Mouse (Mus musculus) liver, adult 2 months (tissue): ENCODE data around the gene Ttyh3. TPM values are rescaled to one million over a fixed set of nuclear protein-coding genes. Genes with fewer than 3 reads are reported as not detected.

Experiments
- DNase-seq: peaks from one replicate; pipeline ENCODE4 v3.0.0-alpha.2; 2011; ENCODE audit warnings: low read depth, low spot score; ENCODE audit errors: extremely low read depth
- H3K27ac ChIP-seq: fragments of 200-500 bp; replicated peaks from 2 replicates; pipeline ENCODE4 v1.5.1; 2012; ENCODE audit warnings: low read depth, mild to moderate bottlenecking, control low read depth, inconsistent platforms, low read length; ENCODE audit not compliant: insufficient read depth
- H3K27me3 ChIP-seq: fragments of 200-500 bp; 2 replicates; pipeline ENCODE4 v1.6.1; 2012; ENCODE audit warnings: mild to moderate bottlenecking, moderate library complexity, low read length, inconsistent platforms; ENCODE audit not compliant: control insufficient read depth, insufficient read depth
- H3K36me3 ChIP-seq: fragments of 200-500 bp; 2 replicates; pipeline ENCODE4 v1.6.1; 2012; ENCODE audit warnings: low read length, inconsistent platforms; ENCODE audit not compliant: control insufficient read depth, insufficient read depth
- H3K4me1 ChIP-seq: fragments of 200-500 bp; 2 replicates; pipeline ENCODE4 v1.6.1; 2011; ENCODE audit warnings: low read length; ENCODE audit not compliant: control insufficient read depth, insufficient read depth
- H3K4me3 ChIP-seq: fragments of 200-500 bp; 2 replicates; pipeline ENCODE4 v1.5.1; 2011; ENCODE audit warnings: low read depth, mild to moderate bottlenecking, control low read depth, low read length, moderate library complexity; ENCODE audit not compliant: insufficient read depth
- H3K79me2 ChIP-seq: fragments of 200-500 bp; 2 replicates; pipeline ENCODE4 v1.6.1; 2012; ENCODE audit warnings: inconsistent platforms, mild to moderate bottlenecking, low read length, moderate library complexity; ENCODE audit not compliant: control insufficient read depth, insufficient read depth
- H3K9ac ChIP-seq: fragments of 200-500 bp; 2 replicates; pipeline ENCODE4 v1.6.1; 2012; ENCODE audit warnings: low read depth, mild to moderate bottlenecking, control low read depth, inconsistent platforms, low read length
- CTCF ChIP-seq: fragments of 200-500 bp; IDR thresholded peaks from 2 replicates; pipeline ENCODE4 v1.5.1; 2011; ENCODE audit warnings: low read depth, low read length, control low read depth
- POLR2A ChIP-seq: fragments of 200-500 bp; IDR thresholded peaks from 2 replicates; pipeline ENCODE4 v1.6.1; 2011; ENCODE audit warnings: low read length, control low read depth; ENCODE audit not compliant: insufficient read depth; ENCODE audit errors: extremely low read depth
- WGBS: fragments of 180-500 bp; shearing (Covaris S2); methylation state at CpG from one replicate; pipeline ENCODE4 v1.1.7; 2018; 5-methylcytosine and 5-hydroxymethylcytosine counted together
- polyA plus RNA-seq: library from polyadenylated mRNA; depleted of rRNA; stranded (reverse); fragments of >200 nt; gene quantifications from 2 replicates; pipeline ENCODE4 v1.2.3, GENCODE M21; 2012
- total RNA-seq: library from RNA; depleted of rRNA; stranded (reverse); fragments of >200 nt; gene quantifications from 2 replicates; pipeline ENCODE4 v1.2.3, GENCODE M21; 2014

Ttyh3 gene
- total and polyA plus RNA-seq, 2 experiments = 1.9 to 8.6 TPM

- H3K27ac ChIP-seq = no peak overlapping the region
- H3K36me3 ChIP-seq = no peaks in the 10 kb centered on the region
- DNase-seq = no peak
- no peak overlapping the region for H3K4me3 ChIP-seq
- no peak overlapping the region for H3K9ac ChIP-seq
- 78% methylated on average over 7 of the region's 7 CpGs for WGBS
- H3K4me1 ChIP-seq = no peaks in the 10 kb centered on the region; the same call in 1 of the 2 replicates
- no peak for TF ChIP-seq CTCF
- no peak for TF ChIP-seq POLR2A
- no peaks in the 10 kb centered on the region for H3K27me3 ChIP-seq
- H3K79me2 ChIP-seq = no peaks in the 10 kb centered on the region
Observed at GRCm38 (mm10) chr5:140633432-140633831, 15.4 kb downstream of the Ttyh3 start.

- Histone ChIP-seq H3K79me2 (no peaks in the 10 kb centered on the region), H3K4me1 (no peaks in the 10 kb centered on the region), H3K9ac (no peak overlapping the region), H3K27ac (no peak overlapping the region), H3K36me3 (no peaks in the 10 kb centered on the region), H3K4me3 (no peak overlapping the region), H3K27me3 (no peaks in the 10 kb centered on the region)
- WGBS = 91% methylated on average over 9 of the region's 9 CpGs
- DNase-seq = no peak
- TF ChIP-seq POLR2A = no peak
- TF ChIP-seq CTCF = peak; percentile 66
Observed at GRCm38 (mm10) chr5:140628995-140629394, 19.8 kb downstream of the Ttyh3 start.

- DNase-seq = no peak
- no peak overlapping the region for H3K27ac ChIP-seq
- H3K9ac ChIP-seq = no peak overlapping the region
- no peaks in the 10 kb centered on the region for H3K79me2 ChIP-seq
- 96% methylated on average over 5 of the region's 5 CpGs for WGBS
- no peaks in the 10 kb centered on the region for H3K4me1 ChIP-seq
- H3K36me3 ChIP-seq = no peaks in the 10 kb centered on the region
- peak; percentile 18; the same call in 1 of the 2 replicates for TF ChIP-seq CTCF
- TF ChIP-seq POLR2A = no peak
- H3K4me3 ChIP-seq = no peak overlapping the region
- H3K27me3 ChIP-seq = no peaks in the 10 kb centered on the region
Observed at GRCm38 (mm10) chr5:140627580-140627979, 21.3 kb downstream of the Ttyh3 start.

GRCm38 (mm10) chr5:140624961-140625360 is 23.9 kb downstream of the Ttyh3 start:
- TF ChIP-seq POLR2A (no peak), CTCF (no peak)
- WGBS = 96% methylated on average over 13 of the region's 13 CpGs
- Histone ChIP-seq H3K27ac (no peak overlapping the region), H3K4me3 (no peak overlapping the region), H3K36me3 (no peaks in the 10 kb centered on the region), H3K27me3 (no peaks in the 10 kb centered on the region), H3K9ac (no peak overlapping the region), H3K79me2 (no peaks in the 10 kb centered on the region), H3K4me1 (no peaks in the 10 kb centered on the region)
- DNase-seq = no peak

GRCm38 (mm10) chr5:140624238-140624637 is 24.6 kb downstream of the Ttyh3 start:
- H3K79me2 ChIP-seq = no peaks in the 10 kb centered on the region
- H3K4me3 ChIP-seq = no peak overlapping the region
- WGBS = 82% methylated on average over 5 of the region's 5 CpGs
- no peak overlapping the region for H3K9ac ChIP-seq
- H3K36me3 ChIP-seq = no peaks in the 10 kb centered on the region
- no peaks in the 10 kb centered on the region for H3K27me3 ChIP-seq
- TF ChIP-seq POLR2A (no peak), CTCF (no peak)
- DNase-seq = no peak
- no peaks in the 10 kb centered on the region for H3K4me1 ChIP-seq
- H3K27ac ChIP-seq = no peak overlapping the region

GRCm38 (mm10) chr5:140623791-140624190 is 25.0 kb downstream of the Ttyh3 start:
- Histone ChIP-seq H3K36me3 (no peaks in the 10 kb centered on the region), H3K79me2 (no peaks in the 10 kb centered on the region)

More at GRCm38 (mm10) chr5:140623791-140624190, 25.0 kb downstream of the Ttyh3 start:
- Histone ChIP-seq H3K4me3 (no peak overlapping the region), H3K27me3 (no peaks in the 10 kb centered on the region), H3K4me1 (no peaks in the 10 kb centered on the region), H3K9ac (no peak overlapping the region), H3K27ac (no peak overlapping the region)
- no peak for DNase-seq
- 69% methylated on average over 4 of the region's 4 CpGs for WGBS
- no peak for TF ChIP-seq CTCF
- no peak for TF ChIP-seq POLR2A
